Mouse (Mus musculus): ENCODE data around the gene Vamp4.
A peak's percentile ranks its signal among the peaks of the same experiment; 100 is the strongest.

GRCm38 (mm10) chr1:162570931-162571601, 751 bp downstream of the Vamp4 start:
- TF ChIP-seq RAD21 (IDR thresholded peaks at IDR 0.05; ENCODE audit: low read depth, low read length) (no peak), MYC (IDR thresholded peaks at IDR 0.05; ENCODE audit: low read depth, low read length) (peak; percentile 64; the same call in 1 of the 2 replicates), NRF1 (IDR thresholded peaks at IDR 0.05; ENCODE audit: insufficient read depth, low read depth, low read length, poor library complexity, severe bottlenecking) (no peak), POLR2A (IDR thresholded peaks at IDR 0.05; ENCODE audit: control insufficient read depth in 1 of 2, insufficient read depth in 1 of 2, low read depth in 1 of 2, low read length in 2 of 2, poor library complexity in 1 of 2) (no peak), RCOR1 (IDR thresholded peaks at IDR 0.05; ENCODE audit: low read depth, low read length) (peak; percentile 72), CTCF (IDR thresholded peaks at IDR 0.05 in 2 of 3, conservative IDR thresholded peaks at IDR 0.05 in 1 of 3; ENCODE audit: control insufficient read depth in 1 of 3, insufficient read depth in 1 of 3, low read depth in 2 of 3, low read length in 3 of 3, poor library complexity in 1 of 3, severe bottlenecking in 1 of 3) (no peak), USF1 (IDR thresholded peaks at IDR 0.05; ENCODE audit: low read depth, low read length) (no peak), E2F4 (IDR thresholded peaks at IDR 0.05; ENCODE audit: borderline replicate concordance, low read depth, low read length) (0 out of 2 replicates have a peak, but pooled peaks have one; percentile 43), TAL1 (IDR thresholded peaks at IDR 0.05; ENCODE audit: low read length) (no peak)

Measured in MEL (cell line).